ENCODE assay signal across 12 mouse cellular contexts in the genomic region with DNA sequence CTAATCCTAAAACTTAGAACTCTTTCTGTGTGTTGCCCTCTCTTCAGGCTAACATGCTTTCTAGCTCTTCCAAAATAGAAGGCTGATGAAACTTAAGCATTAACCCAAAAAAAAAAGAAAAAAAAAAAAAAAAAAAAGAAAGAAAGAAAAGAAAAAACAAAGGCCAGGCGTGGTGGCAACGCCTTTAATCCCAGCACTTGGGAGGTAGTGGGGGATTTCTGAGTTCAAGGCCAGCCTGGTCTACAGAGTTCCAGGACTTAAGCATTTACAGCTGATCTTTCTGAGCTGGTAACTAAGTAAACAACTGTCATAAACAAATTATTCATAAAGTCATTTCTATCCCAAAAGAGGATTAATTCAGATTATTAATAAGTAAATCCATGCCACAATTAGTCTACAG. TPM values are rescaled to one million over a fixed set of nuclear protein-coding genes. Genes with fewer than 3 reads are reported as not detected.
DNase-seq lines count a peak whose midpoint lies in the region; ATAC-seq and TF ChIP-seq lines count a peak whose summit lies in the region.
"Had no signal": no experiment of that assay in that cellular context is flagged by ENCODE, and none has a peak within 500 bp of the region (broad histone marks: within the 10 kb centered on the region; RNA-seq: fewer than 3 reads in every experiment).

No protein-coding gene starts in this region.

- H3K27ac ChIP-seq in hindbrain, embryonic 12.5 days = no peak overlapping the region
- H3K27ac ChIP-seq in hindbrain, embryonic 16.5 days (ENCODE audit: low read depth, low read length) = no peak overlapping the region
- H3K27ac ChIP-seq in ES-Bruce4 (ENCODE audit: insufficient read depth, low read length) = peak overlapping the region; percentile 31; the same call in 1 of the 2 replicates
- H3K27ac ChIP-seq in embryonic facial prominence, embryonic 15.5 days (replicated peaks) = no peak overlapping the region
- no peak overlapping the region for H3K27ac ChIP-seq in liver, embryonic 16.5 days (ENCODE audit: low read length)
- no peak overlapping the region for H3K27ac ChIP-seq in kidney, adult 2 months (ENCODE audit: insufficient read depth, low read depth, low read length)

- TF ChIP-seq EP300 in ES-Bruce4 (IDR thresholded peaks at IDR 0.05; ENCODE audit: insufficient read depth, low read depth, low read length) = no peak

- no peaks in the 10 kb centered on the region for H3K9me3 ChIP-seq in hindbrain, embryonic 12.5 days (replicated peaks)
- H3K9me3 ChIP-seq in hindbrain, embryonic 16.5 days (ENCODE audit: control insufficient read depth, low read length) = no peaks in the 10 kb centered on the region
- no peaks in the 10 kb centered on the region for H3K9me3 ChIP-seq in ES-Bruce4 (replicated peaks; ENCODE audit: control insufficient read depth, insufficient read depth, low read length, poor library complexity, severe bottlenecking)
- H3K9me3 ChIP-seq in embryonic facial prominence, embryonic 15.5 days (replicated peaks) = no peaks in the 10 kb centered on the region
- no peaks in the 10 kb centered on the region for H3K9me3 ChIP-seq in liver, embryonic 16.5 days (replicated peaks; ENCODE audit: control insufficient read depth, low read length)

- DNase-seq in B cell, adult 2 months = no peak
- DNase-seq in natural killer cell, adult 2 months (ENCODE audit: low spot score in 2 of 2) = no peak
- no peak for DNase-seq in kidney, adult 2 months
- DNase-seq: adrenal gland, adult 8-10 months; cerebellum, adult 9-11 months; heart, postnatal 10 days; thymus, adult 18-20 months had no signal

- H3K27me3 ChIP-seq in hindbrain, embryonic 12.5 days = no peaks in the 10 kb centered on the region
- no peaks in the 10 kb centered on the region for H3K27me3 ChIP-seq in hindbrain, embryonic 16.5 days (replicated peaks; ENCODE audit: control insufficient read depth, insufficient read depth, low read length)
- no peaks in the 10 kb centered on the region for H3K27me3 ChIP-seq in ES-Bruce4 (ENCODE audit: control insufficient read depth, insufficient read depth, low read length, poor library complexity, severe bottlenecking)
- H3K27me3 ChIP-seq in embryonic facial prominence, embryonic 15.5 days = no peaks in the 10 kb centered on the region
- H3K27me3 ChIP-seq in liver, embryonic 16.5 days (ENCODE audit: control insufficient read depth, insufficient read depth, low read depth, low read length) = no peaks in the 10 kb centered on the region
- no peaks in the 10 kb centered on the region for H3K27me3 ChIP-seq in kidney, adult 2 months (replicated peaks; ENCODE audit: control insufficient read depth, insufficient read depth, low read length)

- H3K4me3 ChIP-seq in hindbrain, embryonic 12.5 days = no peak overlapping the region
- no peak overlapping the region for H3K4me3 ChIP-seq in hindbrain, embryonic 16.5 days (ENCODE audit: low read length)
- no peak overlapping the region for H3K4me3 ChIP-seq in ES-Bruce4 (ENCODE audit: low read depth, low read length)
- H3K4me3 ChIP-seq in embryonic facial prominence, embryonic 15.5 days (replicated peaks) = no peak overlapping the region; the same call in 1 of the 2 replicates
- peak overlapping the region; percentile 27 for H3K4me3 ChIP-seq in liver, embryonic 16.5 days (ENCODE audit: low read depth, low read length)
- no peak overlapping the region for H3K4me3 ChIP-seq in kidney, adult 2 months (ENCODE audit: insufficient read depth, low read depth, low read length)

- H3K4me2 ChIP-seq in hindbrain, embryonic 12.5 days (replicated peaks) = peak overlapping the region; percentile 83; the same call in 1 of the 2 replicates
- no peak overlapping the region; the same call in 1 of the 2 replicates for H3K4me2 ChIP-seq in hindbrain, embryonic 16.5 days (ENCODE audit: low read length)
- H3K4me2 ChIP-seq in embryonic facial prominence, embryonic 15.5 days (replicated peaks) = peak overlapping the region; percentile 66; the same call in 1 of the 2 replicates
- peak overlapping the region; percentile 70; the same call in 1 of the 2 replicates for H3K4me2 ChIP-seq in liver, embryonic 16.5 days (ENCODE audit: low read depth, low read length)

- H3K9ac ChIP-seq in hindbrain, embryonic 12.5 days = no peak overlapping the region
- no peak overlapping the region for H3K9ac ChIP-seq in hindbrain, embryonic 16.5 days (ENCODE audit: low read depth, low read length)
- peak overlapping the region; percentile 37; the same call in 1 of the 2 replicates for H3K9ac ChIP-seq in ES-Bruce4 (ENCODE audit: low read depth, poor library complexity, severe bottlenecking)
- H3K9ac ChIP-seq in embryonic facial prominence, embryonic 15.5 days = no peak overlapping the region
- H3K9ac ChIP-seq in liver, embryonic 16.5 days (ENCODE audit: low read depth, low read length) = 0 out of 2 replicates have a peak overlapping the region, but pooled peaks have one; percentile 43

- no peak for TF ChIP-seq POLR2A in ES-Bruce4 (IDR thresholded peaks at IDR 0.05; ENCODE audit: insufficient read depth, low read length)
- no peak for TF ChIP-seq POLR2A in kidney, adult 2 months (IDR thresholded peaks at IDR 0.05; ENCODE audit: low read depth, low read length)

- no peak for TF ChIP-seq CTCF in ES-Bruce4 (IDR thresholded peaks at IDR 0.05; ENCODE audit: low read depth, low read length)
- TF ChIP-seq CTCF in kidney, adult 2 months (conservative IDR thresholded peaks at IDR 0.05; ENCODE audit: insufficient read depth, insufficient read length, low read depth, low read length) = no peak

- WGBS in hindbrain, embryonic 12.5 days = 90% methylated on average over 2 of the region's 2 CpGs
- 89% methylated on average over 2 of the region's 2 CpGs for WGBS in hindbrain, embryonic 16.5 days
- WGBS in embryonic facial prominence, embryonic 15.5 days = 86% methylated on average over 2 of the region's 2 CpGs
- 50% methylated on average over 2 of the region's 2 CpGs for WGBS in liver, embryonic 16.5 days (ENCODE audit: insufficient replicate concordance)
- WGBS in kidney, adult 2 months = 77% methylated on average over 2 of the region's 2 CpGs

- no peak for ATAC-seq in hindbrain, embryonic 12.5 days (ENCODE audit: low FRiP score)
- no peak for ATAC-seq in hindbrain, embryonic 16.5 days
- no peak for ATAC-seq in embryonic facial prominence, embryonic 15.5 days (ENCODE audit: insufficient number of reproducible peaks, low FRiP score, low TSS enrichment, low read depth)
- ATAC-seq in liver, embryonic 16.5 days (ENCODE audit: low read depth) = no peak

- peaks cover 15% of the 10 kb centered on the region for H3K4me1 ChIP-seq in hindbrain, embryonic 12.5 days
- H3K4me1 ChIP-seq in hindbrain, embryonic 16.5 days (ENCODE audit: control insufficient read depth, insufficient read depth, low read depth, low read length) = peaks cover 18% of the 10 kb centered on the region
- H3K4me1 ChIP-seq in ES-Bruce4 (ENCODE audit: control insufficient read depth, insufficient read depth, low read length) = no peaks in the 10 kb centered on the region
- H3K4me1 ChIP-seq in embryonic facial prominence, embryonic 15.5 days = peaks cover 9% of the 10 kb centered on the region; the same call in 1 of the 2 replicates
- H3K4me1 ChIP-seq in liver, embryonic 16.5 days (ENCODE audit: control insufficient read depth, low read depth, low read length) = peaks cover 9% of the 10 kb centered on the region
- H3K4me1 ChIP-seq in kidney, adult 2 months (ENCODE audit: control insufficient read depth, insufficient read depth, low read length) = peaks cover 4% of the 10 kb centered on the region; the same call in 1 of the 2 replicates

- H3K36me3 ChIP-seq in hindbrain, embryonic 12.5 days = 0 out of 2 replicates have a peak, but pooled peaks cover 2% of the 10 kb centered on the region
- no peaks in the 10 kb centered on the region for H3K36me3 ChIP-seq in hindbrain, embryonic 16.5 days (ENCODE audit: control insufficient read depth, insufficient read depth, low read length)
- H3K36me3 ChIP-seq in ES-Bruce4 (ENCODE audit: control insufficient read depth, insufficient read depth, low read length, poor library complexity, severe bottlenecking) = peaks cover 3% of the 10 kb centered on the region; the same call in 1 of the 2 replicates
- H3K36me3 ChIP-seq in embryonic facial prominence, embryonic 15.5 days = no peaks in the 10 kb centered on the region
- peaks cover 3% of the 10 kb centered on the region; the same call in 1 of the 2 replicates for H3K36me3 ChIP-seq in liver, embryonic 16.5 days (ENCODE audit: control insufficient read depth, insufficient read depth)
- H3K36me3 ChIP-seq in kidney, adult 2 months (ENCODE audit: control insufficient read depth, insufficient read depth, low read length) = no peaks in the 10 kb centered on the region

RNA-seq across cellular contexts. Expression of gene Sumo1, which starts 1.8 kb away (rescaled TPM):
- 415 and 441 TPM in 2 replicates for polyA plus RNA-seq in hindbrain, embryonic 12.5 days (2016; fragmentation: Nextera tagmentation; extraction: Ambion mirVana)
- polyA plus RNA-seq in hindbrain, embryonic 16.5 days (2015; fragmentation: Nextera tagmentation; extraction: Ambion mirVana) = 307 and 311 TPM in 2 replicates
- 378 and 420 TPM in 2 replicates for polyA plus RNA-seq in ES-Bruce4 (2011; ENCODE audit: insufficient read depth, insufficient read length, low read depth, missing spikeins)
- polyA plus RNA-seq in embryonic facial prominence, embryonic 15.5 days (2015; fragmentation: Nextera tagmentation; extraction: Ambion mirVana) = 347 and 352 TPM in 2 replicates
- polyA plus RNA-seq in liver, embryonic 16.5 days (2015; fragmentation: Nextera tagmentation; extraction: Ambion mirVana) = 90.3 and 117 TPM in 2 replicates
- polyA plus RNA-seq in kidney, adult 2 months (2012; rRNA removed) = 16.1 and 28.5 TPM in 2 replicates

RNA-seq across cellular contexts. Expression of gene Nop58, which starts 15.9 kb away (rescaled TPM):
- 203 and 218 TPM in 2 replicates for polyA plus RNA-seq in hindbrain, embryonic 12.5 days (2016; fragmentation: Nextera tagmentation; extraction: Ambion mirVana)
- polyA plus RNA-seq in hindbrain, embryonic 16.5 days (2015; fragmentation: Nextera tagmentation; extraction: Ambion mirVana) = 134 and 137 TPM in 2 replicates
- polyA plus RNA-seq in ES-Bruce4 (2011; ENCODE audit: insufficient read depth, insufficient read length, low read depth, missing spikeins) = 599 and 651 TPM in 2 replicates
- 210 and 212 TPM in 2 replicates for polyA plus RNA-seq in embryonic facial prominence, embryonic 15.5 days (2015; fragmentation: Nextera tagmentation; extraction: Ambion mirVana)
- polyA plus RNA-seq in liver, embryonic 16.5 days (2015; fragmentation: Nextera tagmentation; extraction: Ambion mirVana) = 87.7 and 97.4 TPM in 2 replicates
- polyA plus RNA-seq in kidney, adult 2 months (2012; rRNA removed) = 8.2 and 11.1 TPM in 2 replicates

Comparison
In these comparisons a context has a peak if more than half of its experiments do, and no peak if none do; other contexts are left out.
1. H3K9ac ChIP-seq: peak in ES-Bruce4 (single experiment) and liver, embryonic 16.5 days (single experiment); none in hindbrain, embryonic 12.5 days (single experiment), hindbrain, embryonic 16.5 days (single experiment) and embryonic facial prominence, embryonic 15.5 days (single experiment).